Mouse (Mus musculus) limb, embryonic 11.5 days (tissue): ENCODE data around the gene Cd79b. TPM values are rescaled to one million over a fixed set of nuclear protein-coding genes. Genes with fewer than 3 reads are reported as not detected.
A peak's percentile ranks its signal among the peaks of the same experiment; 100 is the strongest.

Experiments
- ATAC-seq: fragments of 200-750 bp; cut with Nextera tagmentation; 2 replicates; pipeline ENCODE4 v1.8.0; 2017; ENCODE audit warnings: low read depth; ENCODE audit not compliant: insufficient number of reproducible peaks, low FRiP score, low TSS enrichment
- DNase-seq: peaks from one replicate; pipeline ENCODE4 v3.0.0-alpha.2; 2015; ENCODE audit warnings: low spot score
- H3K27ac ChIP-seq: fragments of 300-500 bp; sonication (generic); replicated peaks from 2 replicates; pipeline ENCODE4 v1.5.1; 2014; ENCODE audit warnings: low read depth, mild to moderate bottlenecking, low read length
- H3K27me3 ChIP-seq: fragments of 300-500 bp; sonication (generic); 2 replicates; pipeline ENCODE4 v1.6.1; 2014; ENCODE audit warnings: mild to moderate bottlenecking, low read length, mixed read lengths; ENCODE audit not compliant: control insufficient read depth, insufficient read depth
- H3K36me3 ChIP-seq: fragments of 300-500 bp; sonication (generic); 2 replicates; pipeline ENCODE4 v1.6.1; 2014; ENCODE audit warnings: mild to moderate bottlenecking, low read length, moderate library complexity, mixed read lengths; ENCODE audit not compliant: control insufficient read depth, insufficient read depth
- H3K4me1 ChIP-seq: fragments of 300-500 bp; sonication (generic); 2 replicates; pipeline ENCODE4 v1.6.1; 2014; ENCODE audit warnings: low read length, mixed read lengths; ENCODE audit not compliant: control insufficient read depth, insufficient read depth
- H3K4me2 ChIP-seq: fragments of 300-500 bp; sonication (generic); 2 replicates; pipeline ENCODE4 v1.6.1; 2014; ENCODE audit warnings: low read depth, mild to moderate bottlenecking, moderate library complexity; ENCODE audit not compliant: severe bottlenecking
- H3K4me3 ChIP-seq: fragments of 300-500 bp; sonication (generic); 2 replicates; pipeline ENCODE4 v1.5.1; 2014; ENCODE audit warnings: low read depth, low read length
- H3K9ac ChIP-seq: fragments of 300-500 bp; sonication (generic); 2 replicates; pipeline ENCODE4 v1.6.1; 2014; ENCODE audit warnings: mild to moderate bottlenecking, low read length
- H3K9me3 ChIP-seq: fragments of 300-500 bp; sonication (generic); 2 replicates; pipeline ENCODE4 v1.6.1; 2016; ENCODE audit warnings: low read length; ENCODE audit not compliant: control insufficient read depth
- WGBS: fragments of 180-500 bp; shearing (Covaris S2); extraction: QIAGEN DNeasy Blood & Tissue Kit; methylation state at CpG from one replicate; pipeline ENCODE4 v1.1.7; 2014; 5-methylcytosine and 5-hydroxymethylcytosine counted together
- polyA plus RNA-seq: library from polyadenylated mRNA; unstranded; fragments of >200 nt; fragmentation: Nextera tagmentation; extraction: Ambion mirVana; gene quantifications from 2 replicates; pipeline ENCODE4 v1.2.1, GENCODE M21; 2014

Cd79b gene
- polyA plus RNA-seq, result 2.1 and 2.3 TPM in 2 replicates

- H3K9ac ChIP-seq, result no peak within 1 kb of the TSS
- no peak for DNase-seq
- H3K9me3 ChIP-seq, result no peaks in the 10 kb centered on the region
- 20% methylated on average over 9 of the region's 9 CpGs for WGBS
- no peak within 1 kb of the TSS for H3K4me3 ChIP-seq
- H3K27ac ChIP-seq, result peak within 1 kb of the TSS; percentile 26; the same call in 1 of the 2 replicates
- no peaks in the 10 kb centered on the region for H3K27me3 ChIP-seq
- H3K4me2 ChIP-seq, result no peak within 1 kb of the TSS; the same call in 1 of the 2 replicates
- ATAC-seq, result no peak
- H3K36me3 ChIP-seq, result no peaks in the 10 kb centered on the region
- peaks cover 40% of the 10 kb centered on the region for H3K4me1 ChIP-seq
Measured at GRCm38 (mm10) chr11:106314333-106314812, at the start of gene Cd79b. TSS of gene Cd79b (minus strand) at chr11:106314762.

GRCm38 (mm10) chr11:106359350-106359749, 44.8 kb upstream of the Cd79b start:
- Histone ChIP-seq H3K4me2 (no peak overlapping the region), H3K9me3 (no peaks in the 10 kb centered on the region), H3K27me3 (no peaks in the 10 kb centered on the region), H3K4me3 (no peak overlapping the region), H3K9ac (no peak overlapping the region), H3K4me1 (no peaks in the 10 kb centered on the region), H3K27ac (no peak overlapping the region), H3K36me3 (no peaks in the 10 kb centered on the region)
- DNase-seq, result peak; percentile 65
- ATAC-seq, result no peak
- 25% methylated on average over 5 of the region's 5 CpGs for WGBS

DNA sequence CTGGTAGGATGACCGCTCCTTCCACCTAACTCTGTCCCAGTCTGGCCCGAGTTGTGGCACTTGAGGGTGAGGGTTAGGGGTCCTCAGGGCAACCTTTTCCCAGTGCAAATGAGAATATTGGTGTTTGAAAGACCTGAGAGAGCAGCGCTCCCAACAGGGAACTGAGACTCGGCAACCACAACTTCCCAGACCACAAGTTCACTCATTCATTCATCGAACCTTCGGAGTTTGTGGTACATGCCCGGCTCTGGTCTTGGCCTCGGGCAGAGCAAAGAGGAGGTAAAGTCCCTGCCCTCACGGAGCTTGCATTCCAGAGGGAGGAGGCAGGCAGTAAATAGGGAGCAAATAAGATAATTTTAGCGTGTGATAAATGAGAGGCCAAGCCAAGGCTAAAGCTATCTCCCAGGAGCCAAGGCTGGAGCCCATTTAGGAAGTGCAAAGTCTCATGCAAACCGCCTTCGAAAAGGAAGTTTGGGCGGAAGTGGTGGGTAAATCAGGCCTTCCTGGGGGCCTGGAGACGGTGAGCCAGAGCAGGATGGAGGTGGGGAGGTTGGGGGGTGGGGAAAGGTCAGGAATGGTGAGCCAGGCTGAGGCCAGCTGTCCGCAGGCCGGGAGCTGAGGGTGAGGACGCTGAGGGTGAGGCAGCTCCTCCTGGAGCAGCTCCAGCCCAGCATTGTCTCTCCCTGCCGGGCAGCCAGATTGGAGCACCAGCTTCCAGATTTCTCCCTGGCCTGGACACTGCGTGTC, 41.0 kb upstream of the Cd79b start:
- no peak for ATAC-seq
- Histone ChIP-seq H3K4me2 (no peak overlapping the region), H3K9me3 (no peaks in the 10 kb centered on the region), H3K4me3 (no peak overlapping the region), H3K27me3 (no peaks in the 10 kb centered on the region), H3K4me1 (no peaks in the 10 kb centered on the region), H3K36me3 (no peaks in the 10 kb centered on the region), H3K9ac (no peak overlapping the region), H3K27ac (no peak overlapping the region)
- 60% methylated on average over 19 of the region's 19 CpGs for WGBS
- no peak for DNase-seq

DNA sequence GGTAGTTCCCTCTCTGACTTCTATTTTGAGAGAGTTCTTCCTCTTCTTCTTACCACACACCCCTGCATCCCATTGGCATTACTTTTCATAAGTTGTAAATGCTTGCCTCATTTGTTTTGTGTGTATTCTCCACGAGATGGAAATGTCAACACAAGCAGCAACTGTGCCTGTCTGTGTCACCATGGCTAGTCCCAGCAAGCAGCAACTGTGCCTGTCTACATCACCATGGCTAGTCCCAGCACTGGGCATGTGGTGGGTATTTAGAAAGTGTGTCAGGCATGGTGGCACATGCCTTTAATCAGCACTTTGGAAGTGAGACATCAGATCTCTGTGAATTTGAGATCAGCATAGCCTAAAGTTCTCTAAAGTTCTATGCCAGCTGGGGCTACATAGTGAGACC, 39.6 kb upstream of the Cd79b start:
- H3K27ac ChIP-seq, result no peak overlapping the region
- ATAC-seq (no peak), DNase-seq (no peak)
- 60% methylated on average over 1 of the region's 1 CpGs for WGBS
- H3K4me1 ChIP-seq, result no peaks in the 10 kb centered on the region
- no peaks in the 10 kb centered on the region for H3K36me3 ChIP-seq
- H3K27me3 ChIP-seq, result no peaks in the 10 kb centered on the region
- no peak overlapping the region for H3K4me3 ChIP-seq
- H3K9ac ChIP-seq, result no peak overlapping the region
- H3K9me3 ChIP-seq, result no peaks in the 10 kb centered on the region
- no peak overlapping the region for H3K4me2 ChIP-seq

DNA sequence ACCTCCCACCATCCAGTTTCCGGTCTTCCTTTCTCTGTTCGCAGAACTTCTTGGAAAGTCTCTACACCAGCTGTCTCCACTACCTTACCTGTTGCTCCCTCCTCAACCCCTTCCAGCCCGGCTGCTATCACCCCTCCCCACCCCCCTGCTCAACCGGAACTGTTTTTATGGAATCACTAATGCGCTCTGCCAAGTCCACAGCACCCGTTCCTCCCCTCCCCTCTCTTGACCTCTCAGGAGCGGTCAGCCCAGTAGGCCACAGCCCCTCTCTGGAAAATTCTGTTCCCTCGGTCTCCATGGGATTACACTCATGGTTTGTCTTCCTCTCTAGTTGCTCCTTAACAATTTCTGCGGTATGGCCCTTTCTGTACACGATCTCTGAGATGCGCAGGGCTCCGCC, 38.6 kb upstream of the Cd79b start, which contains the start of gene Scn4a:
Gene Scn4a (minus strand): TSS at position 101 of the 400 bp plus-strand sequence.
- Histone ChIP-seq H3K4me3 (no peak within 1 kb of the TSS), H3K9me3 (no peaks in the 10 kb centered on the region), H3K4me1 (no peaks in the 10 kb centered on the region), H3K4me2 (no peak within 1 kb of the TSS), H3K27me3 (no peaks in the 10 kb centered on the region), H3K9ac (no peak within 1 kb of the TSS), H3K27ac (no peak within 1 kb of the TSS), H3K36me3 (no peaks in the 10 kb centered on the region)
- ATAC-seq, result no peak
- DNase-seq, result no peak
- WGBS, result 86% methylated on average over 12 of the region's 12 CpGs

DNA sequence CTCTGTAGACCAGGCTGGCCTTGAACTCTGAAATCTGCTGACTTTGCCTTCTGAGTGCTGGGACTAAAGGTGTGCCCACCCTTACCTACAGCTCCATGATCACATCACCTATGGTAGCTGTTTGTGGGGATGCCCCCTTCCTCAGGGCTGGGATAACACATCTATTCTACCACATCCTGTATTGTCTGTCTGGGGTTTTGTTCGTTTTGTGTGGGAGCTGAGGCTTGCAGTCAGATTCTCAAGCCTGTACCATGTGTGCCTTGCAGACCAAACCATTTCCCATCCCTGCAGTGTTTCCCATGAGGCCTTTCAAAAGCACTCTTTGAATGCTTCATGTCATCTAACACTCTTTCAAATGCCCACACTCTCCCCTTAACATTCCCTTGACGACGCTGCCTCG, 37.4 kb upstream of the Cd79b start:
- Histone ChIP-seq H3K4me3 (no peak overlapping the region), H3K9me3 (no peaks in the 10 kb centered on the region), H3K27ac (no peak overlapping the region), H3K9ac (no peak overlapping the region), H3K36me3 (no peaks in the 10 kb centered on the region), H3K27me3 (no peaks in the 10 kb centered on the region), H3K4me2 (no peak overlapping the region), H3K4me1 (no peaks in the 10 kb centered on the region)
- ATAC-seq (no peak), DNase-seq (no peak)
- 74% methylated on average over 4 of the region's 4 CpGs for WGBS

GRCm38 (mm10) chr11:106351253-106351652, 36.7 kb upstream of the Cd79b start:
- H3K9ac ChIP-seq, result no peak overlapping the region
- H3K27ac ChIP-seq, result no peak overlapping the region
- DNase-seq (no peak), ATAC-seq (no peak)
- H3K27me3 ChIP-seq, result no peaks in the 10 kb centered on the region
- 62% methylated on average over 3 of the region's 3 CpGs for WGBS
- H3K4me3 ChIP-seq, result no peak overlapping the region
- H3K4me2 ChIP-seq, result no peak overlapping the region
- H3K4me1 ChIP-seq, result no peaks in the 10 kb centered on the region
- H3K36me3 ChIP-seq, result no peaks in the 10 kb centered on the region
- H3K9me3 ChIP-seq, result no peaks in the 10 kb centered on the region

DNA sequence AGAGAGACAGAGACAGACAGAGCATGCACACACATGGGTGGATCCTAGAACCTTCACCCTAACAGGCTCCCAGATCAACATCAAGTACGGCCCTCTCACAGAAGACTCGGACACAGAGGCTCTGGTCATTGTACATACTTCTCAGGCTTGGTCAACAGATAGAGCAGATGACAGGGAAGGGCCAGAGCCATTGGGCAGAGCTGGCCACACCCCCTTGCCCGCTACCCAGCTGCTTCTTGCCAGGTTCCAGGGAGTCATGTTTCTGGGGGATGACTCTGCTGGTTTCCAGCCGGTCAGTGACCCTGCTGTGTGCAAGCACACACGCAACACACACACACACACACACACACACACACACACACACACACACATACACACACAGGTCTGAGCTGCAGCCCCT, 36.3 kb upstream of the Cd79b start:
- H3K4me1 ChIP-seq, result no peaks in the 10 kb centered on the region
- no peak overlapping the region for H3K4me2 ChIP-seq
- no peaks in the 10 kb centered on the region for H3K36me3 ChIP-seq
- H3K4me3 ChIP-seq, result no peak overlapping the region
- WGBS, result 35% methylated on average over 5 of the region's 5 CpGs
- no peaks in the 10 kb centered on the region for H3K9me3 ChIP-seq
- ATAC-seq (0 out of 2 replicates have a peak, but pooled peaks have one; percentile 47), DNase-seq (no peak)
- no peak overlapping the region for H3K9ac ChIP-seq
- H3K27ac ChIP-seq, result no peak overlapping the region
- no peaks in the 10 kb centered on the region for H3K27me3 ChIP-seq
